Mouse (Mus musculus) cerebellum, adult 8-10 months (tissue): Measurements from ENCODE around the gene Olfr569.

ENCODE experiments used
- DNase-seq: peaks from one replicate; pipeline ENCODE4 v3.0.0; 2022

Gene Olfr569

GRCm38 (mm10) chr7:102890782-102891181 lies at the start of gene Olfr569:
Olfr569 (minus strand) TSS chr7:102890882.
- DNase-seq: no peak

GRCm38 (mm10) chr7:102927105-102927504 lies 36.4 kb upstream of the Olfr569 start:
- DNase-seq: no peak

GRCm38 (mm10) chr7:102924109-102924508 lies 33.4 kb upstream of the Olfr569 start, which contains the start of gene Olfr572:
Olfr572 (plus strand) TSS chr7:102924409.
- DNase-seq: no peak

GRCm38 (mm10) chr7:102919632-102920031 lies 28.9 kb upstream of the Olfr569 start:
- peak; percentile 16 for DNase-seq

GRCm38 (mm10) chr7:102917032-102917875 lies 26.6 kb upstream of the Olfr569 start, which contains the start of gene Olfr571:
Olfr571 (minus strand) TSS chr7:102917536.
- DNase-seq: no peak

GRCm38 (mm10) chr7:102916405-102916804 lies 25.7 kb upstream of the Olfr569 start:
- no peak for DNase-seq

GRCm38 (mm10) chr7:102915261-102915660 lies 24.6 kb upstream of the Olfr569 start:
- DNase-seq: no peak

GRCm38 (mm10) chr7:102876822-102877221 lies 13.9 kb downstream of the Olfr569 start, which contains the start of gene Olfr568:
Olfr568 (plus strand) TSS chr7:102877122.
- DNase-seq: no peak

- no peak for DNase-seq
These were observed 32.0 kb downstream of the Olfr569 start, which contains the start of gene Olfr566 for GRCm38 (mm10) chr7:102858665-102859064. Olfr566 (minus strand) TSS chr7:102858765.

GRCm38 (mm10) chr7:102855807-102856206 lies 34.9 kb downstream of the Olfr569 start:
- DNase-seq: no peak
